Mouse (Mus musculus): ENCODE data around the gene Mrpl12.
"Not testable (repeated sequence)": the region's sequence is repeated elsewhere in the genome, so short reads cannot be mapped to it uniquely, and the experiment has no call there.

Gene Mrpl12

GRCm38 (mm10) chr11:120508290-120508870 is 24.0 kb downstream of the Mrpl12 start:
- DNase-seq (ENCODE audit: low spot score), result no peak

- no peak for DNase-seq (ENCODE audit: low spot score)
Observed at GRCm38 (mm10) chr11:120509940-120510339, 25.5 kb downstream of the Mrpl12 start.

- peak; percentile 37 for DNase-seq (ENCODE audit: low spot score)
Observed at GRCm38 (mm10) chr11:120510375-120511030, 26.1 kb downstream of the Mrpl12 start.

- DNase-seq (ENCODE audit: low spot score), result no peak
Observed at GRCm38 (mm10) chr11:120512790-120513453, 28.5 kb downstream of the Mrpl12 start.

- not testable (repeated sequence) for DNase-seq (ENCODE audit: low spot score)
Observed at GRCm38 (mm10) chr11:120514262-120514661, 29.8 kb downstream of the Mrpl12 start.

GRCm38 (mm10) chr11:120515611-120516010 is 31.2 kb downstream of the Mrpl12 start:
- DNase-seq (ENCODE audit: low spot score), result peak; percentile 92

- no peak for DNase-seq (ENCODE audit: low spot score)
Observed at GRCm38 (mm10) chr11:120517147-120517546, 32.7 kb downstream of the Mrpl12 start.

GRCm38 (mm10) chr11:120518027-120518426 is 33.6 kb downstream of the Mrpl12 start:
- DNase-seq (ENCODE audit: low spot score), result no peak

GRCm38 (mm10) chr11:120518558-120518957 is 34.1 kb downstream of the Mrpl12 start:
- no peak for DNase-seq (ENCODE audit: low spot score)

GRCm38 (mm10) chr11:120519738-120520137 is 35.3 kb downstream of the Mrpl12 start:
- peak; percentile 38 for DNase-seq (ENCODE audit: low spot score)

- DNase-seq (ENCODE audit: low spot score), result no peak
Observed at GRCm38 (mm10) chr11:120520498-120520897, 36.1 kb downstream of the Mrpl12 start.

GRCm38 (mm10) chr11:120520967-120521540 is 36.6 kb downstream of the Mrpl12 start:
- DNase-seq (ENCODE audit: low spot score), result no peak

- no peak for DNase-seq (ENCODE audit: low spot score)
Observed at GRCm38 (mm10) chr11:120522581-120522980, 38.2 kb downstream of the Mrpl12 start.

GRCm38 (mm10) chr11:120525959-120526358 is 41.5 kb downstream of the Mrpl12 start:
- DNase-seq (ENCODE audit: low spot score), result no peak

GRCm38 (mm10) chr11:120527690-120528354 is 43.4 kb downstream of the Mrpl12 start:
- DNase-seq (ENCODE audit: low spot score), result no peak

GRCm38 (mm10) chr11:120528903-120529302 is 44.5 kb downstream of the Mrpl12 start:
- DNase-seq (ENCODE audit: low spot score), result no peak

GRCm38 (mm10) chr11:120530085-120530964 is 45.9 kb downstream of the Mrpl12 start, which contains the start of gene Gcgr:
TSS of gene Gcgr (plus strand) at chr11:120530699.
- DNase-seq (ENCODE audit: low spot score), result peak; percentile 50

- DNase-seq (ENCODE audit: low spot score), result no peak
Observed at GRCm38 (mm10) chr11:120531646-120532045, 47.2 kb downstream of the Mrpl12 start.

GRCm38 (mm10) chr11:120534093-120534492 is 49.7 kb downstream of the Mrpl12 start:
- no peak for DNase-seq (ENCODE audit: low spot score)

GRCm38 (mm10) chr11:120535145-120535544 is 50.7 kb downstream of the Mrpl12 start:
- DNase-seq (ENCODE audit: low spot score), result no peak

- no peak for DNase-seq (ENCODE audit: low spot score)
Observed at GRCm38 (mm10) chr11:120535804-120536203, 51.4 kb downstream of the Mrpl12 start.

All from retina, embryonic 14.5 days (tissue).